Mouse (Mus musculus) midbrain, embryonic 12.5 days (tissue): Measurements from ENCODE around the gene Agtr2. TPM values are rescaled to one million over a fixed set of nuclear protein-coding genes. Genes with fewer than 3 reads are reported as not detected.
"Not testable (repeated sequence)": the region's sequence is repeated elsewhere in the genome, so short reads cannot be mapped to it uniquely, and the experiment has no call there.

Experiments used
- ATAC-seq: fragments of 200-750 bp; cut with Nextera tagmentation; 2 replicates; pipeline ENCODE4 v1.8.0; 2017; ENCODE audit warnings: low read depth, moderate TSS enrichment, moderate library complexity; ENCODE audit not compliant: low FRiP score
- H3K27ac ChIP-seq: fragments of 300-500 bp; sonication (generic); replicated peaks from 2 replicates; pipeline ENCODE4 v1.5.1; 2016; ENCODE audit warnings: mild to moderate bottlenecking
- H3K27me3 ChIP-seq: fragments of 300-500 bp; sonication (generic); 2 replicates; pipeline ENCODE4 v1.6.1; 2016; ENCODE audit warnings: mild to moderate bottlenecking
- H3K36me3 ChIP-seq: fragments of 300-500 bp; sonication (generic); 2 replicates; pipeline ENCODE4 v1.6.1; 2016
- H3K4me1 ChIP-seq: fragments of 300-500 bp; sonication (generic); 2 replicates; pipeline ENCODE4 v1.6.1; 2016
- H3K4me2 ChIP-seq: fragments of 300-500 bp; sonication (generic); replicated peaks from 2 replicates; pipeline ENCODE4 v1.6.1; 2016; ENCODE audit warnings: mild to moderate bottlenecking, moderate library complexity
- H3K4me3 ChIP-seq: fragments of 300-500 bp; sonication (generic); 2 replicates; pipeline ENCODE4 v1.5.1; 2016; ENCODE audit warnings: mild to moderate bottlenecking
- H3K9ac ChIP-seq: fragments of 300-500 bp; sonication (generic); replicated peaks from 2 replicates; pipeline ENCODE4 v1.6.1; 2016; ENCODE audit warnings: mild to moderate bottlenecking, moderate library complexity
- H3K9me3 ChIP-seq: fragments of 300-500 bp; sonication (generic); 2 replicates; pipeline ENCODE4 v1.6.1; 2016; ENCODE audit warnings: mild to moderate bottlenecking
- WGBS: fragments of 180-500 bp; shearing (Covaris S2); methylation state at CpG from one replicate; pipeline ENCODE4 v1.1.7; 2016; 5-methylcytosine and 5-hydroxymethylcytosine counted together
- polyA plus RNA-seq: library from polyadenylated mRNA; unstranded; fragments of >200 nt; fragmentation: Nextera tagmentation; extraction: Ambion mirVana; gene quantifications from 2 replicates; pipeline ENCODE4 v1.2.1, GENCODE M21; 2016

Agtr2 gene
- 0.87 and 1.2 TPM in 2 replicates for polyA plus RNA-seq

DNA sequence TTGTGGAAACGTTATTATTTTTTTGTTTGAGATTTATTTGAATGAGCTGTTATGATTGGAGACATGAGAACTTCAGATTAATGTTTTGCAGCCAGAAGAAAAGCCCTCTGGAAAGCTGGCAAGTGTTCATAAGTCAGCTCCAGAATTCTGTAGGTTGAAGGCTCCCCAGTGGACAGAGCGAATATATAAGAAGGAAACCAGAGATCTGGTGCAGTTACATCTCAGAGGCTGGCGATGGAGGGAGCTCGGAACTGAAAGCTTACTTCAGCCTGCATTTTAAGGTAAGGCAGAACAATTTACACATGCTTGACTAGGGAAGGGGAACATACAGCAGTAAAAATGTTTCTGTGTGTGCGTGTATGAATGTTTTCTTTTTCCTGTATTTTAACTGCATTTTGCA is at the start of gene Agtr2:
Agtr2 (plus strand) TSS at position 131 of the 400 bp plus-strand sequence.
- no peak within 1 kb of the TSS for H3K4me3 ChIP-seq
- no peaks in the 10 kb centered on the region for H3K36me3 ChIP-seq
- ATAC-seq: no peak
- H3K4me1 ChIP-seq: no peaks in the 10 kb centered on the region
- H3K9me3 ChIP-seq: no peaks in the 10 kb centered on the region
- no peak within 1 kb of the TSS for H3K9ac ChIP-seq
- no peaks in the 10 kb centered on the region for H3K27me3 ChIP-seq
- H3K27ac ChIP-seq: no peak within 1 kb of the TSS
- WGBS: 69% methylated on average over 5 of the region's 5 CpGs
- H3K4me2 ChIP-seq: no peak within 1 kb of the TSS

DNA sequence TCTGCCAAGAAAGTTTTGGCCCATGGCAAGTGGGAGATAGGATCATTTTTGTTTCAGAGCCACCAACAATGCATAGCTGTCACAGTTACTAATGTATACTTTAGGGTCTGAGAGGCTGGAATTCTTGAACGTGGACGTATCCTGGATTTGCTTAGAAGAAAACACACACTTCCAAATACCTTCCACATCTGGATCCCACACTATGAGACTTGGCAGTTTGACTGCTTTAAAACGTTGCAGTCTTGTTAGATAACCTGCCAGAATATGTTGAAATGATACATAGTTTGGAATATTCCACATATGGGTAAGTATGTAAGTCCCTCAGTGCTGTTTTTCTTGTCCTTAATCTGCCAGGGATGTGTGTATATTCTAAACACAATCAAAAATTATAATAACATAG is 31.8 kb upstream of the Agtr2 start:
- Histone ChIP-seq H3K9ac (no peak overlapping the region), H3K9me3 (no peaks in the 10 kb centered on the region), H3K4me3 (no peak overlapping the region), H3K4me2 (no peak overlapping the region), H3K4me1 (no peaks in the 10 kb centered on the region), H3K36me3 (no peaks in the 10 kb centered on the region), H3K27me3 (no peaks in the 10 kb centered on the region), H3K27ac (no peak overlapping the region)
- ATAC-seq: no peak
- 73% methylated on average over 3 of the region's 3 CpGs for WGBS

DNA sequence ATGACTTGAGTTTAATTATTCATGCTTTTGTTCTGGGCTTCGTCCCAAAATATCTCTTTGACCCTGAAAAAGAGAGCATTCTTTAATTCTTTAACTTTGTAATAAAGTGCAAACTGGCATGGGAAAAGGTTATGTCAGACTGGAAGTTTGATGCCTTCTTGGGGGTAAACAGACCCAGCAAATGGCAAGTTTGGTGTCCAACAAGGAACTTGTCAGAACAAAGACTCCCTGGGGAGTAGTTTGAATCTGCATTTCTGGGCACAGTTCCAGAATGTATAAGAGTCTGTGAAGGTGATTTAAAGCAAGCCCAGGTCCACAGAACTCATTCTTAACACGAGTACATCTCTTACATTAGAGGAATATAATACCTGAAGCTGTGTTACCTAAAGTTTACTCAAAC is 3.8 kb downstream of the Agtr2 start:
- Histone ChIP-seq H3K4me2 (no peak overlapping the region), H3K36me3 (no peaks in the 10 kb centered on the region), H3K9me3 (no peaks in the 10 kb centered on the region), H3K9ac (no peak overlapping the region), H3K27me3 (no peaks in the 10 kb centered on the region), H3K4me3 (no peak overlapping the region), H3K27ac (no peak overlapping the region), H3K4me1 (no peaks in the 10 kb centered on the region)
- no peak for ATAC-seq
- 59% methylated on average over 2 of the region's 2 CpGs for WGBS

DNA sequence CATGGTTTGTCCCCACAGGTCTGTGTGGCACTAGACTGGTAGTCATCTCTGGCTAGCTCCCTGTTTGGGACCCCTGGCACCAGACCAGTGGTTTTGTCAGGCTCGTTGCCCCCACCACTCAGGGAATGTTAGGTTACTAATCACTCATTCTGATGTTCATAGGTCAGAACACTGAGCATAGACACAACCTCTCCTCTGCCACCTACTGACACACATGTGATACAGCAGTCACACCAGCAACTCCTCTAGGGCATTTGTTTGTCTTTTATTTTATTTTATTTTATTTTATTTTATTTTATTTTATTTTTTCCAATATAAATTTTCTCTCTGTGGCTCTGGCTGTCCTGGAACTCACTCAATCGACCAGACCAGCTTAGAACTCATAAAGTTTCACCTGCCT is 15.9 kb downstream of the Agtr2 start:
- ATAC-seq: no peak
- H3K9me3 ChIP-seq: no peaks in the 10 kb centered on the region
- 20% methylated on average over 2 of the region's 2 CpGs for WGBS
- no peaks in the 10 kb centered on the region for H3K27me3 ChIP-seq
- H3K9ac ChIP-seq: no peak overlapping the region
- no peaks in the 10 kb centered on the region for H3K36me3 ChIP-seq
- no peak overlapping the region for H3K4me2 ChIP-seq
- no peaks in the 10 kb centered on the region for H3K4me1 ChIP-seq
- no peak overlapping the region for H3K4me3 ChIP-seq
- H3K27ac ChIP-seq: no peak overlapping the region

DNA sequence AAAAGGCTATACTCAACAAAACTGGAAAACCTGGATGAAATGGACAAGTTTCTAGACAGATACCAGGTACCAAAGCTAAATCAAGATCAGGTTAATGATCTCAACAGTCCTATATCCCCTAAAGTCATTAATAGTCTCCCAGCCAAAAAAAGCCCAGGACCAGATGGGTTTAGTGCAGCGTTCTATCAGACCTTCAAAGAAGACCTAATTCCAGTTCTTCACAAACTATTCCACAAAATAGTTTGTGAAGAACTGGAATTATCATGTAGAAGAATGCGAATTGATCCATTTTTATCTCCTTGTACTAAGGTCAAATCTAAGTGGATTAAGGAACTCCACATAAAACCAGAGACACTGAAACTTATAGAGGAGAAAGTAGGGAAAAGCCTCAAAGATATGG is 23.0 kb downstream of the Agtr2 start:
- not testable (repeated sequence) for H3K4me2 ChIP-seq, H3K36me3 ChIP-seq, H3K27me3 ChIP-seq, ATAC-seq, H3K9ac ChIP-seq, H3K27ac ChIP-seq, H3K4me3 ChIP-seq, H3K4me1 ChIP-seq, H3K9me3 ChIP-seq
- WGBS: 88% methylated on average over 2 of the region's 2 CpGs

DNA sequence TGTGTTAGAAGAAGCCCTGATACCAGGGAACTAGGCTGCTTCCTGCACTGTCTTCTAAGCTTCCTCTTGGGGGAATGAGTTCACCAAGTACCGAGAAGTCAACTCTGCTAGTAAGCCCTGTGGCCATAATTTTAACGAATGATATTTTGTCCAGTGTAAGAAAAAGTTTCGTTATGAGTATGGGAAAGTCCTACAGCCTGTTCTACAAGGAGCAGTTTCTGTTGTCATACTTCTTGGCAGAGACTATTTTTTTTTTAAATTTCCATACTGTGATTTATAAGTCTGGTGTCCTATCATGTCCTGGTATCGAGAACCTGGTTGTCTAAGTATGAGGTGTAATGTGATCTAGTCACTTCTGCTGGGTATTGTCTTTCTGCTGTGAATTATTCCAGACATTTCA is 38.2 kb downstream of the Agtr2 start:
- Histone ChIP-seq H3K4me2 (no peak overlapping the region), H3K36me3 (no peaks in the 10 kb centered on the region), H3K9ac (no peak overlapping the region), H3K4me3 (no peak overlapping the region), H3K27ac (no peak overlapping the region), H3K9me3 (no peaks in the 10 kb centered on the region), H3K27me3 (no peaks in the 10 kb centered on the region), H3K4me1 (no peaks in the 10 kb centered on the region)
- no peak for ATAC-seq
- WGBS: 79% methylated on average over 4 of the region's 4 CpGs

Other genes with a start within 250 kb of the Agtr2 start
- not detected in 2 replicates for gene Slc6a14, start 230.4 kb downstream of the Agtr2 start, polyA plus RNA-seq